Mouse (Mus musculus): Measurements from ENCODE around the gene Wfdc12. TPM values are rescaled to one million over a fixed set of nuclear protein-coding genes. Genes with fewer than 3 reads are reported as not detected.
A peak's percentile ranks its signal among the peaks of the same experiment; 100 is the strongest.
"Not testable (repeated sequence)": the region's sequence is repeated elsewhere in the genome, so short reads cannot be mapped to it uniquely, and the experiment has no call there.

Wfdc12 gene
- total RNA-seq (2021): not detected
- long read RNA-seq, experiment 1: 0 reads
- long read RNA-seq, experiment 2: 0 reads

- Histone ChIP-seq H3K27ac (no peak within 1 kb of the TSS), H3K4me3 (no peak within 1 kb of the TSS)
- DNase-seq (ENCODE audit: extremely low spot score in 1 of 2, low spot score in 2 of 2): no peak
- intact Hi-C loops (cut with DNase I): no loop called here
- TF ChIP-seq CTCF (IDR thresholded peaks at IDR 0.05): no peak
Observed at GRCm38 (mm10) chr2:164190576-164190975, at the start of gene Wfdc12. Wfdc12 (minus strand) TSS chr2:164190608.

- Histone ChIP-seq H3K4me3 (no peak within 1 kb of the TSS), H3K27ac (no peak within 1 kb of the TSS)
- no peak for TF ChIP-seq CTCF (IDR thresholded peaks at IDR 0.05)
- intact Hi-C loops (cut with DNase I): no loop called here
- no peak for DNase-seq (ENCODE audit: extremely low spot score in 1 of 2, low spot score in 2 of 2)
Observed at GRCm38 (mm10) chr2:164238366-164238765, 48.0 kb upstream of the Wfdc12 start, which contains the start of gene Svs2. Svs2 (minus strand) TSS chr2:164238466.

GRCm38 (mm10) chr2:164232671-164233070, 42.3 kb upstream of the Wfdc12 start:
- no peak for TF ChIP-seq CTCF (IDR thresholded peaks at IDR 0.05)
- intact Hi-C loops (cut with DNase I): no loop called here
- no peak overlapping the region for H3K4me3 ChIP-seq
- no peak overlapping the region for H3K27ac ChIP-seq
- DNase-seq (ENCODE audit: extremely low spot score in 1 of 2, low spot score in 2 of 2): no peak

GRCm38 (mm10) chr2:164228361-164229070, 38.1 kb upstream of the Wfdc12 start:
- no peak for TF ChIP-seq CTCF (IDR thresholded peaks at IDR 0.05)
- Histone ChIP-seq H3K27ac (no peak overlapping the region), H3K4me3 (no peak overlapping the region)
- DNase-seq (ENCODE audit: extremely low spot score in 1 of 2, low spot score in 2 of 2): no peak
- intact Hi-C loops (cut with DNase I): no loop called here

- no peak for DNase-seq (ENCODE audit: extremely low spot score in 1 of 2, low spot score in 2 of 2)
- no peak for TF ChIP-seq CTCF (IDR thresholded peaks at IDR 0.05)
- H3K27ac ChIP-seq: no peak within 1 kb of the TSS
- intact Hi-C loops (cut with DNase I): no loop called here
- no peak within 1 kb of the TSS for H3K4me3 ChIP-seq
Observed at GRCm38 (mm10) chr2:164221522-164221921, 31.1 kb upstream of the Wfdc12 start, which contains the start of gene Wfdc15b. Wfdc15b (minus strand) TSS chr2:164221660.

- DNase-seq (ENCODE audit: extremely low spot score in 1 of 2, low spot score in 2 of 2): no peak
- H3K4me3 ChIP-seq: no peak overlapping the region
- no peak overlapping the region for H3K27ac ChIP-seq
- no peak for TF ChIP-seq CTCF (IDR thresholded peaks at IDR 0.05)
- intact Hi-C loops (cut with DNase I): no loop called here
Observed at GRCm38 (mm10) chr2:164219295-164219694, 28.9 kb upstream of the Wfdc12 start.

GRCm38 (mm10) chr2:164212711-164213110, 22.3 kb upstream of the Wfdc12 start:
- intact Hi-C loops (cut with DNase I): loop anchor here (2.0 to 5.0 kb wide), 2 partner anchors 38 to 100 kb away; no protein-coding TSS in a partner anchor
- H3K27ac ChIP-seq: peak overlapping the region; percentile 11; the same call in 1 of the 2 replicates
- no peak for TF ChIP-seq CTCF (IDR thresholded peaks at IDR 0.05)
- DNase-seq (ENCODE audit: extremely low spot score in 1 of 2, low spot score in 2 of 2): no peak
- H3K4me3 ChIP-seq: no peak overlapping the region

GRCm38 (mm10) chr2:164210892-164211291, 20.5 kb upstream of the Wfdc12 start:
- intact Hi-C loops (cut with DNase I): loop anchor here (5.0 kb wide), 1 partner anchor 101 kb away; no protein-coding TSS in a partner anchor
- DNase-seq (ENCODE audit: extremely low spot score in 1 of 2, low spot score in 2 of 2): no peak
- no peak overlapping the region for H3K4me3 ChIP-seq
- TF ChIP-seq CTCF (IDR thresholded peaks at IDR 0.05): no peak
- H3K27ac ChIP-seq: no peak overlapping the region

- intact Hi-C loops (cut with DNase I): no loop called here
- peak in 1 of 2 experiments; percentile 14 for DNase-seq (ENCODE audit: extremely low spot score in 1 of 2, low spot score in 2 of 2)
- H3K27ac ChIP-seq: peak overlapping the region; percentile 45; the same call in 1 of the 2 replicates
Observed at GRCm38 (mm10) chr2:164206676-164207075, 16.3 kb upstream of the Wfdc12 start.

GRCm38 (mm10) chr2:164206011-164206410, 15.6 kb upstream of the Wfdc12 start:
- DNase-seq (ENCODE audit: extremely low spot score in 1 of 2, low spot score in 2 of 2); H3K27ac ChIP-seq; H3K4me3 ChIP-seq; intact Hi-C loops (cut with DNase I): not testable (repeated sequence)

More at GRCm38 (mm10) chr2:164206676-164207075, 16.3 kb upstream of the Wfdc12 start:
- TF ChIP-seq CTCF (IDR thresholded peaks at IDR 0.05): no peak
- H3K4me3 ChIP-seq: no peak overlapping the region

- no peak for TF ChIP-seq CTCF (IDR thresholded peaks at IDR 0.05)
- H3K27ac ChIP-seq: no peak within 1 kb of the TSS
- H3K4me3 ChIP-seq: no peak within 1 kb of the TSS
- no peak for DNase-seq (ENCODE audit: extremely low spot score in 1 of 2, low spot score in 2 of 2)
- intact Hi-C loops (cut with DNase I): loop anchor here (5.0 kb wide), 1 partner anchor 128 kb away; no protein-coding TSS in a partner anchor
Observed at GRCm38 (mm10) chr2:164199626-164200327, 9.4 kb upstream of the Wfdc12 start, which contains the start of gene Wfdc15a. Wfdc15a (minus strand) TSS chr2:164200130.

- no peak for TF ChIP-seq CTCF (IDR thresholded peaks at IDR 0.05)
- intact Hi-C loops (cut with DNase I): loop anchor here (5.0 kb wide), 1 partner anchor 131 kb away; no protein-coding TSS in a partner anchor
- Histone ChIP-seq H3K27ac (no peak overlapping the region), H3K4me3 (no peak overlapping the region)
- no peak for DNase-seq (ENCODE audit: extremely low spot score in 1 of 2, low spot score in 2 of 2)
Observed at GRCm38 (mm10) chr2:164196700-164196990, 6.2 kb upstream of the Wfdc12 start.

Measured in left cerebral cortex, adult 2 months (tissue).